Mouse (Mus musculus): Measurements from ENCODE around the gene Rasgef1a. TPM values are rescaled to one million over a fixed set of nuclear protein-coding genes. Genes with fewer than 3 reads are reported as not detected.

Gene Rasgef1a
- polyA plus RNA-seq, 1 experiment, result 1.1 TPM

- WGBS, result 85% methylated on average over 3 of the region's 3 CpGs
- Histone ChIP-seq H3K4me3 (ENCODE audit: control insufficient read depth, insufficient read depth, low read length) (no peak overlapping the region), H3K27ac (ENCODE audit: control insufficient read depth, insufficient read depth, low read length) (no peak overlapping the region), H3K27me3 (ENCODE audit: control insufficient read depth, insufficient read depth, low read length) (no peaks in the 10 kb centered on the region), H3K4me1 (replicated peaks; ENCODE audit: control insufficient read depth, insufficient read depth, low read length) (no peaks in the 10 kb centered on the region), H3K36me3 (ENCODE audit: control insufficient read depth, insufficient read depth, low read length) (no peaks in the 10 kb centered on the region)
- TF ChIP-seq POLR2A (IDR thresholded peaks at IDR 0.05; ENCODE audit: control insufficient read depth, extremely low read depth, insufficient read depth, low read length, poor library complexity) (no peak), CTCF (IDR thresholded peaks at IDR 0.05; ENCODE audit: borderline replicate concordance, control insufficient read depth, extremely low read depth, insufficient read depth, low read length, poor library complexity) (no peak)
- no peak for DNase-seq
These were observed 68.1 kb downstream of the Rasgef1a start for GRCm38 (mm10) chr6:118079292-118079691.

GRCm38 (mm10) chr6:118079762-118080465, 68.7 kb downstream of the Rasgef1a start:
- Histone ChIP-seq H3K4me3 (ENCODE audit: control insufficient read depth, insufficient read depth, low read length) (no peak overlapping the region), H3K36me3 (ENCODE audit: control insufficient read depth, insufficient read depth, low read length) (no peaks in the 10 kb centered on the region), H3K27me3 (ENCODE audit: control insufficient read depth, insufficient read depth, low read length) (no peaks in the 10 kb centered on the region), H3K27ac (ENCODE audit: control insufficient read depth, insufficient read depth, low read length) (no peak overlapping the region), H3K4me1 (replicated peaks; ENCODE audit: control insufficient read depth, insufficient read depth, low read length) (no peaks in the 10 kb centered on the region)
- TF ChIP-seq POLR2A (IDR thresholded peaks at IDR 0.05; ENCODE audit: control insufficient read depth, extremely low read depth, insufficient read depth, low read length, poor library complexity), result no peak
- TF ChIP-seq CTCF (IDR thresholded peaks at IDR 0.05; ENCODE audit: borderline replicate concordance, control insufficient read depth, extremely low read depth, insufficient read depth, low read length, poor library complexity), result no peak
- WGBS, result 92% methylated on average over 10 of the region's 10 CpGs
- no peak for DNase-seq

GRCm38 (mm10) chr6:118080711-118081110, 69.5 kb downstream of the Rasgef1a start:
- TF ChIP-seq CTCF (IDR thresholded peaks at IDR 0.05; ENCODE audit: borderline replicate concordance, control insufficient read depth, extremely low read depth, insufficient read depth, low read length, poor library complexity), result no peak
- no peak for TF ChIP-seq POLR2A (IDR thresholded peaks at IDR 0.05; ENCODE audit: control insufficient read depth, extremely low read depth, insufficient read depth, low read length, poor library complexity)
- H3K27me3 ChIP-seq (ENCODE audit: control insufficient read depth, insufficient read depth, low read length), result no peaks in the 10 kb centered on the region
- H3K4me3 ChIP-seq (ENCODE audit: control insufficient read depth, insufficient read depth, low read length), result no peak overlapping the region
- no peaks in the 10 kb centered on the region for H3K36me3 ChIP-seq (ENCODE audit: control insufficient read depth, insufficient read depth, low read length)
- WGBS, result 91% methylated on average over 4 of the region's 4 CpGs
- DNase-seq, result no peak
- H3K4me1 ChIP-seq (replicated peaks; ENCODE audit: control insufficient read depth, insufficient read depth, low read length), result no peaks in the 10 kb centered on the region
- no peak overlapping the region for H3K27ac ChIP-seq (ENCODE audit: control insufficient read depth, insufficient read depth, low read length)

- DNase-seq, result no peak
- Histone ChIP-seq H3K36me3 (ENCODE audit: control insufficient read depth, insufficient read depth, low read length) (no peaks in the 10 kb centered on the region), H3K27me3 (ENCODE audit: control insufficient read depth, insufficient read depth, low read length) (no peaks in the 10 kb centered on the region), H3K4me1 (replicated peaks; ENCODE audit: control insufficient read depth, insufficient read depth, low read length) (no peaks in the 10 kb centered on the region), H3K4me3 (ENCODE audit: control insufficient read depth, insufficient read depth, low read length) (no peak overlapping the region), H3K27ac (ENCODE audit: control insufficient read depth, insufficient read depth, low read length) (no peak overlapping the region)
- no peak for TF ChIP-seq POLR2A (IDR thresholded peaks at IDR 0.05; ENCODE audit: control insufficient read depth, extremely low read depth, insufficient read depth, low read length, poor library complexity)
- no peak for TF ChIP-seq CTCF (IDR thresholded peaks at IDR 0.05; ENCODE audit: borderline replicate concordance, control insufficient read depth, extremely low read depth, insufficient read depth, low read length, poor library complexity)
- 94% methylated on average over 3 of the region's 3 CpGs for WGBS
These were observed 71.1 kb downstream of the Rasgef1a start for GRCm38 (mm10) chr6:118082384-118082783.

- no peak for DNase-seq
- 86% methylated on average over 6 of the region's 6 CpGs for WGBS
- no peak overlapping the region for H3K4me3 ChIP-seq (ENCODE audit: control insufficient read depth, insufficient read depth, low read length)
These were observed 72.4 kb downstream of the Rasgef1a start for GRCm38 (mm10) chr6:118083608-118084007.

GRCm38 (mm10) chr6:118084596-118084995, 73.4 kb downstream of the Rasgef1a start:
- no peaks in the 10 kb centered on the region for H3K4me1 ChIP-seq (replicated peaks; ENCODE audit: control insufficient read depth, insufficient read depth, low read length)
- no peak for TF ChIP-seq CTCF (IDR thresholded peaks at IDR 0.05; ENCODE audit: borderline replicate concordance, control insufficient read depth, extremely low read depth, insufficient read depth, low read length, poor library complexity)
- TF ChIP-seq POLR2A (IDR thresholded peaks at IDR 0.05; ENCODE audit: control insufficient read depth, extremely low read depth, insufficient read depth, low read length, poor library complexity), result no peak
- no peak overlapping the region for H3K27ac ChIP-seq (ENCODE audit: control insufficient read depth, insufficient read depth, low read length)
- DNase-seq, result no peak
- H3K36me3 ChIP-seq (ENCODE audit: control insufficient read depth, insufficient read depth, low read length), result no peaks in the 10 kb centered on the region
- 95% methylated on average over 8 of the region's 8 CpGs for WGBS
- no peak overlapping the region for H3K4me3 ChIP-seq (ENCODE audit: control insufficient read depth, insufficient read depth, low read length)
- no peaks in the 10 kb centered on the region for H3K27me3 ChIP-seq (ENCODE audit: control insufficient read depth, insufficient read depth, low read length)

More at GRCm38 (mm10) chr6:118083608-118084007, 72.4 kb downstream of the Rasgef1a start:
- no peaks in the 10 kb centered on the region for H3K36me3 ChIP-seq (ENCODE audit: control insufficient read depth, insufficient read depth, low read length)
- TF ChIP-seq POLR2A (IDR thresholded peaks at IDR 0.05; ENCODE audit: control insufficient read depth, extremely low read depth, insufficient read depth, low read length, poor library complexity) (no peak), CTCF (IDR thresholded peaks at IDR 0.05; ENCODE audit: borderline replicate concordance, control insufficient read depth, extremely low read depth, insufficient read depth, low read length, poor library complexity) (no peak)
- H3K4me1 ChIP-seq (replicated peaks; ENCODE audit: control insufficient read depth, insufficient read depth, low read length), result no peaks in the 10 kb centered on the region
- no peak overlapping the region for H3K27ac ChIP-seq (ENCODE audit: control insufficient read depth, insufficient read depth, low read length)
- H3K27me3 ChIP-seq (ENCODE audit: control insufficient read depth, insufficient read depth, low read length), result no peaks in the 10 kb centered on the region
